Mouse (Mus musculus) lung, postnatal 10 days (tissue): Measurements from ENCODE around the gene Olfr623.

Experiments used
- DNase-seq: peaks from one replicate; pipeline ENCODE4 v3.0.0; 2021

Olfr623 gene

DNA sequence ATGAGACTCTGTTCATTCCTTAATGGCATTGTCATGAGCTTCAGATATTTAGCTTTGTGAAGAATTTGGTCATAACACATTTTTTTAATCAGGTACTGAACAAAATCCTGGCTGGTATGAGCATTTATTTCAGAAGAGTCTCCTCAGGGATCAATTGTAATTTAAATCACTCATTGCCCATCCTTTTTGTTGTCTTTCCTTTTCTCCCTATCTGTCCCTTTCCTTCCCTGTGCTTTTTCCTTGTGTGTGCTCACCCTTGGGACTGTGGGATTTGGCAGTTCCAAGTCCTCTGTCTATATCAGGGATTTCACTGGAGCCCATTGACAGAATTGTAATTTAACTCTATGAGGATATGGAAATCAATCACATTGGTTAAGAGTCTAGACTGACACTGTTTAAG, at the start of gene Olfr623:
Gene Olfr623 (minus strand): TSS at position 101 of the 400 bp plus-strand sequence.
- no peak for DNase-seq

DNA sequence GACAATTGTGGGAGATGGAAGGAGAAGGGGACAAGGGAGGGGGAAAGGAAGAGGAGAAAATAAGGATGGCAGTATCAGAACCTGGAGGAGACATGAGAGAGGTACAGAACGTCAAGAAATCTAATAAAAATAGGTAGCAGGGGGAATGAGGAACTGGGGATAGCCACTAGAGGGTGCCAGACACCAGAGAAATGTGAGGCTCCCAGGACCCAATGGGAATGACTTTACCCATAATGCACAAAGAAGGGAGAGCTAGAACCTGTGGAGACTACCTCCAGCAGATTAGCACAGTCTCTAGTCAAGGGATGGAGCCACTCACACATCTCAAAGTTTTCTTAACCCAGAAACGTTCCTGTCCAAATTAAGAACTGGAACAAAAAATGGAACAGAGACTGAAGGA, 48.5 kb upstream of the Olfr623 start:
- no peak for DNase-seq

DNA sequence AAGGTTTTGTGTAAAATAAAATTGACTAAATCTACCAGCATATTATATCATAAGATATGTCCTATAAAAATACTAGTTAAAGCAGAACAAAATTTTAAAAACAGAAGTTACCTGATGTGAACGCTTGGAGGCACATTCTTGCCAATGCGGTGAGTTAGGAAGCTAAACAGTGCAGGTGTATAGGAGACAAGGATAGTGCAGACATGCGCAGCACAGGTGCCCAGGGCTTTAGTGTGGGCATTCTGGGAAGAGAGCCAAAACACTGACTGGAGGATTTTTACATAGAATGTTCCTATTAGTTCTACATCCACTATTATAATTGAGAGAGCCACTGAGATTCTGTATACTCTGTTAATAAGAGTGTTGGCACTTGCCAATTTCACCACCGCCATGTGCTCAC, 36.0 kb upstream of the Olfr623 start:
- no peak for DNase-seq

DNA sequence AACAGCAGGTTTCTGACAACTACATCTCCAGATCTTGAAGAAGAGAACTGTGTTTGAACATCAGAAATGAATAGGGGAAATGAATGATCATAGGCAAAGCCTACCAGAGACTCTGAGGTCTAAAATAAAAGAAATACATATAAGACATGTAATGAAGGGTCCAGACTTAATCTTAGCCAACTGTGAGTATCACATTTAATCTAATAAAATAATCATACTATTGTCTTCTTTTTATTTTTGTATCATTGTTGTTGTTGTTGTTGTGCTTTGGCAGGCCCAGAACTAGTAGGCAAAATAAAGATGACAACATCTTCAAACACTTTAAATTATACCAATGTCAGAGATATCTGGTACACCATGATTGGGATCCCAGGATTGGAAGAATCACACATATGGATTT, 18.9 kb upstream of the Olfr623 start, which contains the start of gene Olfr625-ps1:
Gene Olfr625-ps1 (plus strand): TSS at position 301 of the 400 bp plus-strand sequence.
- no peak for DNase-seq

DNA sequence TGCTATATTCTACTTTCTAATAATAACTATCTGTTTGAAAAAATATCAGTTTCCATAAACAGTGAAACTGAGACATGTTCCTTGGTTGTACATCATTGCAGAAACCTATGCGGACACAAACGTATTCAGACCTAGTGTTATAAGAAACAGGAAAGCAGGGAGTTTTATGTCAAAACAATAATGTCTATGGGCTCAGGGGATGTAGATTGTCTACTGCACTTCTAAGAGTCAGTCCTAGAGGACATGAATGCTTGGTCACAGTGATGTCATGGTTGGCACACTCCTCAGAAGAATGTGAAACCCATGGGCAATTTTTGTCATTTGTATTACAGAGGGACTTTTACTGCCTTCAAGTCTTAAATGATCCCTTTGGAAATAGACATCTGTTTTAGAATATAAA, 7.6 kb upstream of the Olfr623 start, which contains the start of gene Olfr624:
Gene Olfr624 (minus strand): TSS at position 101 of the 400 bp plus-strand sequence.
- no peak for DNase-seq

DNA sequence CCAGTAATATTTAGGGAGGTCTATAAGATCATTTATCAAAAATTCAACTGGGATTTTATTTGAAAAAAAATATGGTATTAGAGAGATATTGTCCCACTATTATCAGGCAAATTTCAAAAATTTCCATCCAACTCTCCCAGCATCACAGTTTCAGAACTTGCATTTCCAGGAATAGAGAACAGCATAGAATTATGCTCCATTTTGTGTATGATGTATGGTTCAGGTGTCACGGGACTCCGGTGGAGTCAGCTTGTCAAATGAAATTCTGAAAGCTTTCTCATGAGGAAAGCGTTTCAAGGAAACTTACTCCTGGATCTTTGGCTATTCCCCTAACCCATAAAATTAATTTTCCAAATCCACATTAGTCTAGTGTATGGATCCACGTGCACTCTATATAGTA, 19.4 kb downstream of the Olfr623 start:
- DNase-seq: no peak

DNA sequence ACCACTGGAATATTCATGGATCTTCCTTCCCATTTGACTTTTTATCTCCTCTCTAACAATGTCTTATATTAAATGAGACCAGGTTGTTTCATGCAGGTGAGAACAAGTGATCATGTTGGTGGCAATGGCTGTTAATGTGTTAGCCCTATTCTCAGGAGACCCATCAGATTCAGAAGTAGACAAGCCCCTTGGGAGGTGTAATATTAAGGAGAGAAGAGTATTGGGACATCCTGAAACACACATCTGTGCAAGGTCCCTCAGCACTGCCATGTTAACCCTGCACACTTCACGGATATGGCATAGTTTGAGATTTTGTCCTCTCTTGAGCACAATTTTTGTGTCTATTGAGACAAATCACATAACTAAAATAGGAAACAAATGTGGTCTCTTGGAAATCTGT, 20.9 kb downstream of the Olfr623 start, which contains the start of gene Olfr622:
Gene Olfr622 (minus strand): TSS at position 101 of the 400 bp plus-strand sequence.
- no peak for DNase-seq

DNA sequence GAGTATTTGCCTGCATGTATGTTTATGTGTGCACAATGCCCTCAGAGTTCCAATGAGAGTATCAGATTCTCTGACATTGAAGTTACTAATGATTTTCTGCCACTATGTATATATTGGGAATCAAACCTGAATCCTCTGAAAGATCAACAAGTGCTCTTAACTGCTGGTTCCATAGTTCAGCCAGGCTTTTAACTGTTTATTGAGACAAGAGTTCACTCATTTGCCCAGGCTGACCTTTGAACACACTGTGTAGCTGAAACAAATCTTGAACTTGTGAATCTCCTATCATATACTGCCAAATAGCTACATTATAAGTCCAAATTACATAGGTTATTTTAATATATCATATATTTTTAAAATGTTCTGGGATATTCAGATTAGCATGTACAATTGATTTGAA, 26.7 kb downstream of the Olfr623 start:
- no peak for DNase-seq

DNA sequence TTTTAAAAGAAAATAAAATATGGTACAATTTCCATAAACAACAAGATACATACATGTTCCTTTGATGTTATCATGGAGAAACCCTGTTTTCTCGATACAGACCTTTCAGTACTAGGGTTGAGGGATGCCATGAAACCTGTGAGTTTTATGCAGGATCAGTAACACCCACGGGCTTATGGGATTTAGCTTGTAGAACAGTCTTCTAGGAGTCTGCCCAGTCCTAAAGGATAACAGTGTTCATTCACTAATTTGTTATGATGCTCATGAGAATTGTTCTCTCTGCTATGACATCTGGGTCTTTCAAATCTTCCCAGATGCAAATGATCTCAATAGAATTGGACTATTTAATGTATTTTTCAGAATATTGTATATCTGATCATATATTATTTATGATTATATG, 51.1 kb downstream of the Olfr623 start, which contains the start of gene Olfr620:
Gene Olfr620 (minus strand): TSS at position 101 of the 400 bp plus-strand sequence.
- DNase-seq: no peak
